ENCODE assay signal across 9 mouse cellular contexts in the genomic region with DNA sequence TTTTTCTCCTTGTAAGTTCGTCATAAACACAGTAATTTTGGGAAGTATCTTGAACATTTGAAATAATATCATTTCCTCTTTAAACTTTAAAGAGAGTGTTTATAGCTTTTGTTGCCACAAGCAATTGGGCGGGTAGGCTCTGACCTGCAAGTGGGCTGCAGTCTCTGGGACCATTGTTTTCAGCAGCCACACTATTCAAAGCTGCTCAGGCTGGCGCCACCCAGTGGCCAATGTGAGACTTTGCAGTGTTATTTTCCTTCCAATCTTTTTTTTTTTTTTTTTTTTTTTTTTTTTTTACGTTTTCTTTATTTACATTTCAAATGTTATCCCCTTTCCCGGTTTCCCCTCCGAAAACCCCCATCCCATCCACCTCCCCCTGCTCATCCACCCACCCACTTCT. TPM values are rescaled to one million over a fixed set of nuclear protein-coding genes. Genes with fewer than 3 reads are reported as not detected.
DNase-seq lines count a peak whose midpoint lies in the region; ATAC-seq and TF ChIP-seq lines count a peak whose summit lies in the region.
"Had no signal": no experiment of that assay in that cellular context is flagged by ENCODE, and none has a peak within 500 bp of the region (broad histone marks: within the 10 kb centered on the region; RNA-seq: fewer than 3 reads in every experiment).

No protein-coding gene starts in this region.

- no peak overlapping the region for H3K9ac ChIP-seq in ES-E14 (ENCODE audit: insufficient read depth, low read depth, low read length, poor library complexity, severe bottlenecking)

- peak; percentile 17 for DNase-seq in heart, postnatal 4 days
- no peak for DNase-seq in heart, adult 11 months
- DNase-seq in 416B (ENCODE audit: low read depth) (peak; percentile 40), ES-E14 (ENCODE audit: low read depth, low spot score) (peak; percentile 26)
- peak; percentile 16 for DNase-seq in embryo, embryonic 11.5 days (ENCODE audit: low read depth, low spot score)
- peak; percentile 50 for DNase-seq in naive thymus-derived CD4-positive, alpha-beta T cell, adult 2 months (ENCODE audit: low read depth)
- no peak for DNase-seq in left cerebral cortex, postnatal 25 days (ENCODE audit: low spot score in 2 of 2)

- H3K9me3 ChIP-seq in ES-E14 (ENCODE audit: control insufficient read depth, insufficient read depth, low read depth, low read length), result no peaks in the 10 kb centered on the region
- H3K9me3 ChIP-seq: megakaryocyte, embryonic 14.5 days had no signal

- no peaks in the 10 kb centered on the region for H3K4me1 ChIP-seq in ES-E14 (ENCODE audit: control insufficient read depth in 2 of 2, insufficient read depth in 2 of 2, low read length in 2 of 2, poor library complexity in 1 of 2)

- ATAC-seq in frontal cortex, adult (ENCODE audit: low TSS enrichment), result no peak

- in situ Hi-C loops in ES-E14 (cut with MboI; ENCODE audit: low sequenced_read_pairs in 2 of 2, unreplicated experiment in 2 of 2), result no loop called here

- no peaks in the 10 kb centered on the region for H3K36me3 ChIP-seq in ES-E14 (ENCODE audit: control insufficient read depth, insufficient read depth, low read length, poor library complexity, severe bottlenecking)

- intact Hi-C loops in left cerebral cortex, postnatal 25 days (cut with DNase I), result no loop called here

- H3K4me3 ChIP-seq in ES-E14 (ENCODE audit: insufficient read depth in 1 of 2, low read depth in 1 of 2, low read length in 2 of 2, poor library complexity in 1 of 2, severe bottlenecking in 1 of 2), result no peak overlapping the region
- H3K4me3 ChIP-seq: megakaryocyte, embryonic 14.5 days had no signal

- no peak overlapping the region for H3K27ac ChIP-seq in ES-E14 (ENCODE audit: insufficient read depth, low read depth, low read length, poor library complexity, severe bottlenecking)

TF ChIP-seq in ES-E14, 5 proteins besides CTCF, POLR2A, EP300 and RAD21:
- TF ChIP-seq ZNF384 (IDR thresholded peaks at IDR 0.05; ENCODE audit: low read depth, low read length), result peak; percentile 98
- no peak for TF ChIP-seq HCFC1 (IDR thresholded peaks at IDR 0.05; ENCODE audit: borderline replicate concordance, insufficient read depth, low read length)
- TF ChIP-seq CHD2 (IDR thresholded peaks at IDR 0.05; ENCODE audit: low read depth, low read length), result no peak
- TF ChIP-seq MAFK (IDR thresholded peaks at IDR 0.05; ENCODE audit: insufficient read depth, low read depth, low read length), result no peak

RNA-seq across cellular contexts. Expression of gene Yipf6, which starts 17.8 kb away (rescaled TPM):
- total RNA-seq in heart, postnatal 4 days (2021), result 10 to 100 TPM; 21.1 to 30.9 TPM
- total RNA-seq in ES-E14 (2012; rRNA removed), result 33.7 and 44.9 TPM in 2 replicates
- 10 to 100 TPM; 34.9 to 35.8 TPM for total RNA-seq in left cerebral cortex, postnatal 25 days (2021)

RNA-seq across cellular contexts. Expression of gene Stard8, which starts 49.1 kb away (rescaled TPM):
- 10 to 100 TPM; 23.1 to 28.7 TPM for total RNA-seq in heart, postnatal 4 days (2021)
- 4.3 and 7.8 TPM in 2 replicates for total RNA-seq in ES-E14 (2012; rRNA removed)
- total RNA-seq in left cerebral cortex, postnatal 25 days (2021), result 10 to 100 TPM; 45.7 to 50.6 TPM

Comparison
In these comparisons a context has a peak if more than half of its experiments do, and no peak if none do; other contexts are left out.
1. DNase-seq: peak in heart, postnatal 4 days (single experiment), 416B (single experiment), ES-E14 (single experiment), embryo, embryonic 11.5 days (single experiment) and naive thymus-derived CD4-positive, alpha-beta T cell, adult 2 months (single experiment); none in heart, adult 11 months (single experiment) and left cerebral cortex, postnatal 25 days (0 of 2).